Mouse (Mus musculus) heart, adult 18-20 months (tissue): ENCODE measurements around the gene Sestd1. TPM values are rescaled to one million over a fixed set of nuclear protein-coding genes. Genes with fewer than 3 reads are reported as not detected.

ENCODE experiments used
- DNase-seq, 2 experiments: peaks; one replicate each; pipeline ENCODE4 v3.0.0; 2021 to 2022; ENCODE audit warnings: mixed read lengths in 1 of 2
- total RNA-seq, 2 experiments: library from RNA; stranded (reverse); gene quantifications; 2 replicates each; pipeline ENCODE4 v1.2.3; 2021

Sestd1 gene
- total RNA-seq, 2 experiments from 2014 or later, result 16.9 to 17.2 TPM

DNA sequence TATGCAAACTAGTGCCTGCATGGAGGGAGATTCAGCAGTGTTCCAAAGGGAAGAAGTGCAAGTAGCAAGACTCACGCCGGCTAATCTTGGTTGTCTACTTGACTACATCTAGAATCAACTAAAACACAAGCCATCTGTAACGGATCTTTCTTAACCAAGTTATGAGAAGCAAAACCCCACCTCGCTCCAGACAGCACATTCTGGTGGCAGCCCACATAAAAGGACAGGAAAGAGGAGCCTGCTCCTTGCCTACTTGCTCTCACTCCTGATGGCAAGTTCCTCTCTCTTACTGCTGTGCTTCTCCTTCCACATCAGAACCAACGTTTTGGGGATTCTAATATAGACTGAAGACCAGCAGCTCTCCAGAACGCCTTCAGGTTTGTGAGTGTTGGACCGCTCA lies 9.6 kb downstream of the Sestd1 start:
- no peak for DNase-seq

DNA sequence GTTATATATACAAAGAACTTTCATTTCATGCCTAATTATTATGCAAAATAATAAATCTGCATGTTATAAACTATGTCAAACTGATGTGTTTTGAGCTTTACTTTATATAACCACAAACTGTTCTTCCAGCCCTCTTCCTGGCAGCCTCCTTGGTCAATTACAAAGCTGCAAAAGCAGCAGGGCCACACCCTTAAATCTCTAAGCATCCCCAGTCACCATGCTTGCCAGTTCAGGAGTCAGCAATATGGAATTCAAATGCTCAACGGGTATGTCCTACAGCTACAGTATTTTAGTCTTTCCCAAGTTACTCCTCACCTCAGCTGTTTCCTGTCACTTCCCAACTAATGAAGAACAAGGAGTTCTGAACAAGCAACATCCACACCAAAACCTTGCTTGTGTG lies 10.3 kb downstream of the Sestd1 start:
- DNase-seq, result peak in 1 of 2 experiments; percentile 37

DNA sequence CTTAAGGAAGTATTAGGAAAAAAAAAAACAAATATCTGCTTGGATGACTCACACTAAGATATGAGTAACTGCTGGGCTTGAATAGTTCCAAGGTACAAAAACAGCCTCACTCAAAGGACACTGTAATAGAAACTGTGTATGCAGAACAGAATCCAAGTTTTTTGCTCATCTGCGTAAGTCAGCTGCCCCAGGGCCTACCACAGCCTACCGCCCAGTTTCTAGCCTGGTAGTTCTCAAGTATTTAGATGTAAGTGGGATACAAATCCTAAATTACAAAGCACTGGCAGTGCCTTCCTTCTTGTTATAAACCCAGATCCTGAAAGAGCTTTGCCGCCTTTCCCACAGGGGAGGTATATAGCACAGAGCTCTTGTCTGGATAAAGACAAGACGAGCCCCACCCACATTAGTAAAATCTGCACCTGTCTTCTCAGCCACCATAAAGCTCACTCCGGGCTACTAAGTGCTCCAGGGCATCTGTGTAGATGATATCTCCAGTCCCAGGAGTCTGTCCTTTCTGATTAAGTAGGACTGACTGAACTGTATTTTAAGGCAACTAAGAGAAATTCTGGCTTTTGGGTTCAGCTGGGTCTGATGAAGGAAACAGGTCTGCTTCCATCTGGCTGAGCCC lies 11.7 kb downstream of the Sestd1 start:
- no peak for DNase-seq

DNA sequence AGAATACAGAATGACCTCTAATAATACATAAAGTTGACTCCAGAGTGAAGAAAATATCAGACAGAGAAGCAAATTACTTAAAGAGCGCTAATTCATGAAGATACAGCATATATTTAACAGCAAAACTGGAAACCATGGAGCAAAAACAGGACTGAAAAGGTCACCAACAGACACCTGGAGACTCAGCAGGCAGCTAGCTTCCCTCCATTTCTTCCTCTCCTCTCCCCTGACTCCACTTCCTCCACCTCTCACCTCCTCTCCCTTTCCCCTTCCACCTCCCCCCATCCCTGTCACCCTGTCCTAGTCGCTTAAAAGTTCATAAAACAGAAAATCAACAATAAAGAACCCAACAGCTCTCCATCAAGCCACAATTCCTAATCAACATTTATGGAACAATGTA lies 13.5 kb downstream of the Sestd1 start:
- no peak for DNase-seq

DNA sequence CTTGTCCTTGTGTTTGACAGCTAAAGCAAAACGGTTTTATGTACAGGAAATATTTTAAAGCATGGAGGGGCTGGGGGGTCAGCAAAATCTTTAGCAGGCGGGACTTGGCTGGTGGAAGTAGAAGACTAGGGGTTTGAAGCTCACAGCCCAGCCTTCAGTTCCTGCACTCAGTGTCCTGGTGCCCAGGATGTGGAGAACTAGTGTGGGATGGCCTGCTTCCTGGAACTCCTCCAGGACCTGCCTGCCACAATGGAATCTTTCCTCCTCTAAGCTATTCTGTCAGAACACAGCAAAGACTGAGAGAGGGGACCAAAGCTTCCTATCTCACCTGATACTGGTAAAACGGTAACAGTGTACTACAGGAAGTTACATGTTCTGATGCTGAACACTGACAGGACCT lies 14.4 kb downstream of the Sestd1 start:
- DNase-seq, result no peak

DNA sequence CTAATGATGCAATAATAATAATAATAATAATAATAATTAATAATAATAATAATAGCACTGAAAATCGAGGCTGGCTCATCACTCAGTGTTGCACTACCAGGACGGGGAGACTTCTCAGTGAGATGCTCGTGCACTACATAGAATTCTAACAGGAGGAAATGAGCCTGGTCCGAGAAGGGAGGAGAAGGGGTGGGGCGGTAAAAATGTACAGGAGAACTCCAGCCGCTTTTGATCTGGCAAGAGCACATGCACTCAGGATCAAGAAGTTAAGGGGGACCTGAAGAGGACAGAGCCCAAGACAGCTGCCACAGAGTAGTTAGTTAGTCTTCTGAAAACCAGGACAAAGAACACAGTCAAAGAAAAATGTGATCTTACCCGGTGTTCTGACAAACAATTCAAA lies 15.1 kb downstream of the Sestd1 start:
- no peak for DNase-seq

DNA sequence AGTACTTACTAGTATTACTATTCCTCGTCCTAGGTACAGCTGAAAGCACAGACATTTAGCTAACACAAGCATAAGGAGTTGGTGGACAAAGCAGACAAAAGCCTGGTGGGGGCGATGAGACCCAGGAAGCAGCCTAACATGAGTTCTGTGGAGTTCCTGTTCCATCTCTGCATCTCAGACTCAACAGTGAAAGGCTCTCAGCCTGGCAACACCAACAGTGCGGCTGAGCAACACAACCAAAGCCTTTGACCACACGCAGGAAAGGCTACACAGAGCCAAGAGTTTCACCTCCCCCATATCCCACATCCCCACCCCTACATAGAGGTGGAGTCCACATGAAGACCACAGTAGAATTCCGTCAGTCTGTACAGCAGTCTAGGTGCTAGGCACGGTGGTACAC lies 15.8 kb downstream of the Sestd1 start:
- no peak for DNase-seq

DNA sequence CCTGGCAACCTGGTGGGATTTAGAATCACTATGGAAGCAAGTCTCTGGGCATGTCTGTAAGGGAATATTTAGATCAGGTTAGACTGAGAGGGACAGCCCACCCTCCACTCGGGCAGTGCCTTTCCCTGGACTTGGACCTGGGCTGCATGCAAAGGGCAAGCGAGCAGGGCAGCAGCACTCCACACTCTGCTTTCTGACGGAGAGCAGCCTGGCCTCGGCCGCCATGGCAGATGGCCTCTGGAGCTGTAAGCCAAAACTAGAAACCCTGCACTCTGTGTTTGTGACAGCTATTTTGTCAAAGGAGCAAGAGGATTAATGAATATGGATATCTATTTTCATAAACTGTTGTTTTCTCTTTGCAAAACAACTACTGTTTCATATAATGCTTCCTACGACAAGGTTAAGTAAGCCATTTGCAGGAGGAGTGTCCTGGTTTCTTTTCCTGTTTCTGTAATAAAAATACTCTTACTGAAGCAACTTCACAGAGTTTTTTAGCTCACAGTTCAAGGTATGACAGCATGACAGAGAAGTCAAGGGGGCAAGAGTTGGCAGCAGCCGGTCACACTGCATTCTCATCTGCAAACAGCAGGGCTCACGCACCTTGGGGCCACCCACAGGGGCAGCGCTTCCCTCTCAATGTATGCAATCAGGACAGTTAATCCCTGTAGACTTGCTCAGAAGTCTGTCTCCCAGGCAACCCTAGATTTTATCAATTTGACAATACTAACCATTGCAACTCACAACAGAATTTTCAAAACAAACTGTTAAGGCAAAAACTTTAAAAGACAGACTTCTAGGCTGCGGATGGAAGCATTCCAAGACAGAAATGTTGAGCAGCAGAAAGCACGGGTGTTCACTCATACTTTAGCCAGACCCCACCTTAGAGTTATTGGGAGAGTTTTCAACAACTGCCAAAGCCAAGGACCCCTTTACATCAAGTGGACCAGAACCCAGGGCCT lies 16.6 kb downstream of the Sestd1 start:
- no peak for DNase-seq

DNA sequence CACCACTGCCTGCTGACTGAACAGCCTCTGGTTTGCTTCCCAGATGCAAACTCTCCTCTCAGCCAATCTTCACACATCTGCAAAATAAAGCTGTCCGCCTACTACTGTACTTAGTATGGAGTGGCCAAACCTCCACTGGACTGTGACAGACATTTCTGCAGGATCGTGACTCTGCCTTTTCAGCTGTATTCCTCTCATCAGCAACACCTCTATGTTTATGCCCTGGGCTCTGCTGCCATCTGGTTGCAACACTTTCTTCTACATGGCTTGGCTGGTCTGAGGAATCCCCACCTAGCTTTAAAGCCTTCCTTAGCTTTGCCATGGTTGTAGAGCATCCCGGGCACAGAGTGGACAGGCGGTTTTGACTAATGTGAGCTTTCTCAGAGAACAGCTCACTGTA lies 20.3 kb downstream of the Sestd1 start:
- peak in 1 of 2 experiments; percentile 40 for DNase-seq

DNA sequence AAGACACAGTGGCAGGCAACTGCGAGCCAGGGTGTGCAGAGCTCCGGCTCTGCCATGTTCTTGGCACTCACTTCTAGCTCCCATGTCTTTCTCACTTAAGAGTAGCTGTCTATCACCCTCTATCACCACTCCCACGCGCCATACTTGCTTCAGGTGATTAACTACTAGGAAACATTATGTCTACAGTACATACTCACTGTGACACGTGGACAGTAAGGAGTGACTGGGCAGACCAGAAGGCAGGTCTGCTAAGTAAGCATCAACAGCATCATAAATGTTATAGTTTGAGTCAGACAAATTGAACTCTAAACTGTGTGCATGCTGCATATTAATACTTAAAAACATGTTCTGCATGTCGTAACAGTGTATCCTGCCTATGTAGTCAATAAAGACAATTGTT lies 27.2 kb downstream of the Sestd1 start:
- DNase-seq, result no peak

DNA sequence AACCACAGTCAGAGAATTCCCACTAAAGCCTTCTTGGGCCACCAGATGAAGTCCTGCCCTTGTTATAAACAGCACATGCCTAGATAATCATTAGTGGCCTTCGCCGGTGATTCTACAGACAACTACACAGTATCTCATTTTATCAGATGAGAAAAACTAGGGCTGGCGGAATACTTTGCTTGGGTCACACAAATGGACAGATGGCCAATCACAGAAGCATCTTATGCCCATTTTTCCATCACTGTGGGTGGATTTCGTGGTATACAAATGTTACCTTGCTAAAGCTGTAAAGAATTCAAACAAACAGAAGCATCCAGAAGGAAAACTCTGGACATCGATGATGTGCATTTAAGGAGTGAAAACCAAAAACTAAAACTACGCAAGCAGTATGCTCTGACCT lies 28.7 kb downstream of the Sestd1 start:
- no peak for DNase-seq

DNA sequence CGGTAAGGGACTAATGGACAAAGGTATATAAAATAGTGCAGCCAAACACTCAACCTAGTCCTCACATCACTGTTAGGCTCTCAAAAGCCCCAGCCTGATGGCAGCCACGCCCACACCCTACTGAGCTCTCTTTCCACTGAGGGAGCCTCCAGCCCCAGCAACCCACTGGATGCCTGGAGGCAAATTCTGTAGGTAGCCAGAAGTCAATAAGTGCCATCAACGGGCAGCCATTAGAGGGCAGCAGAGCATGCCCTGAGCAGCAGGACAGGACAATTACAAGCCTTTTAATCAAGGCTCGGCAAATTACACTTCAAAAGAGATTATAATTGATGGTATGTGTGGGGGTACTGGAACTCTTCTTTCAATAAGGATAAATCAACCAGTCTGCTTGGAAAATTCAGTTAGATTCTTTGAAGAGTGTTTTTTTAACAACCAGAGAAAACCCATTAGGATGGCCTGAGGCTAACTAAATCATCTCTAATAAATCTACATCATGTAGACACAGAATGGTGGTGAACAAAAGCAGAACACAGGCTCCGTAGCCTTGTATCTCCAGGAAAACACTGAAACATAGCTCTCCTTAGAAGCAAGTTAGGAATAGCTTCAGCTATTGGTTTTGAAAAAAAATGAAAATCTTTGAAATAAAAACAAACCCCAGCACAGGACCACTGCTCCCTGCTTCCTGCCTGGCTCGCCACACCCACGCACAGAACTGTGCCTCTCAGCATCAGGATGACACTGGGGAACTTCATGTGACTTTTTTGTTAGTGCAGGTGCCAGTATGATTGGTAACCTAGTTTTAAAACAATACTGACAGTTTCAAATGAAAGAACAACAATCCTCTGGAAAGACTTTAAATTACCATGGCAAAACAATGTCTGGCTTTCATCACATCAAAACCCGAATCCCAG lies 30.4 kb downstream of the Sestd1 start:
- DNase-seq, result peak; percentile 57 to 75

DNA sequence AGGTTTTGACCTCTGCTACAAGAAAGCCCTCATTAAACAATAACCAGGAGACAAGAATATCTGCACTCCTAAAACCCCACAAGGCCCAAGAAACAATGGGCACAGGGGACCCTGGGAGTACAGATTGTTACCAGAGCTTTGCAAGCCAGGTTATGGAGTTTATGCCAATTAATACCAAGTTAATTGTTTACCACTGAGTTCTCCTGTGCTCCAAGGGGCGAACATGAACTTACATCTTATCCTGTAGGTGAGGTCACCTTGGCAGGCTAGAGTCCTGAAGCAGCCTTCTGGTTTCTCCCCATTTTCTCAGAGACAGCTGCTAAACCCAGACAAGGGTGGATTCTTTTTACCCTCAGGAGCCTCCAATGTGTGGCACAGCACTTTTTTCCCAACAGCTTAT lies 32.0 kb downstream of the Sestd1 start:
- no peak for DNase-seq

DNA sequence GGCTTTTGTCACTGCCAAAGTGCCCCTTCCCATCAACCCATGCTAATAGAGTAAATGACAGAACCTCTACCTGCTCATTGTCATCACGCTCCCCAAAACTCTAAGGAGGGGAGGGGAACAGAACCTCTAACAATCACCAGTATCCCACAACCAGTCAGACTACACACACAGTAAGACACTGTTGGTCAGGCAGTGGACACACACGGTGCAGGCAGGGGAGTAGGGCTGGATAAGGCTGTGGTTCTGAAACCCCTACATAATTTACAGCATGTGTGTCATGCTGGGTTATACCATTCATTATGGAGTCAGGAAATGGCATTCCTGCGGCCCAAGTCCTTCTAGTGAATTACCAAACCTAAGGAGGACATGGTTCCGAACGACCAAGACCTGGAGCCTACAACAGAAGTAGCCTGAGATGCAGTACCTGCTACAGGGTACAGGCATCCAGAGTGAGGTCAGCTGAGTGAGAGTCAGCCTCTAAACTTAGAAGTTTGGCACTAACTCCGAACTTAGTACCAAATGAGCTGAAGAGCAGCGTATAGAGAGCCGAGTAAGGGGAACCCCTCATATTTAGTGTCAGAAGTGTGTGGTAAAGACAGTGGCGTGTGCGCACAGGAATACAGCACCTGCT lies 33.1 kb downstream of the Sestd1 start:
- DNase-seq, result peak; percentile 33 to 36

DNA sequence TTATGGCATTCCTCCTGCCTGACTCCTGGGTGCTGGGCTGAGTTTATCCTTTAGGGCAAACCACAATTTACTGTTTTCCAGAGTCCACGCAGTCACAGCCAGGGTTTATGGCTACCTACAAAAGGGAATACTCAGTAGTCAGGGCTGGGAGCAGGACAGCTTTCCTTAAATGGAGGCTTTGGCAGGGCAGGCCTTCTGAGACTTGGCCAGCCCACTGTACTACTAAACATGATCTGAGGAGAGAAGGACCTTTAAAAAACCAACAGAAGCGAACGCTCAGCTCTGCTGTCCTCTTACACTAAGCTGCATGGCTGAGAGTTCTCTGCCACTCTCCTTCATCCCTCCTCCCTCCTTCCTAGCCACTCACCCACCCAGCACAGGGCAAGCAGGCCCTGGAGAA lies 34.6 kb downstream of the Sestd1 start:
- peak; percentile 33 to 44 for DNase-seq

DNA sequence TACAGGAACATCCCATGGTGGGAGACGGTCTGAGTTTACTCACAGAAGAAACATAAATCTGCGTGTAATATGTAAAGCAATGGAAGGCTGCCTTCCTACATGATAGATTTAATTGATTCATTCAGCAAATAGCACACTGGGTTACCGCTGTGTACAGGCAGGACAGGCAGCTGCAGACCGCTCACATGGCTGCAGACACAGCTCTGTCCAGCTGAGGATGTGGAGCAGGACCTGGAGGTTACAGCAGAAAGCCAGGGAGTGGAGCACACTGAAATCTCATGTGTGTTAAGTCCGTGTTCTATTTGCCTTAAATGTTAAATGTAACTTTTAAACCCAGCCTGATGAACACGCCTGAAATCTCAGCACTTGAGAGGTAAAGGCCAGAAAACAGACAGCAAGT lies 38.1 kb downstream of the Sestd1 start:
- no peak for DNase-seq

DNA sequence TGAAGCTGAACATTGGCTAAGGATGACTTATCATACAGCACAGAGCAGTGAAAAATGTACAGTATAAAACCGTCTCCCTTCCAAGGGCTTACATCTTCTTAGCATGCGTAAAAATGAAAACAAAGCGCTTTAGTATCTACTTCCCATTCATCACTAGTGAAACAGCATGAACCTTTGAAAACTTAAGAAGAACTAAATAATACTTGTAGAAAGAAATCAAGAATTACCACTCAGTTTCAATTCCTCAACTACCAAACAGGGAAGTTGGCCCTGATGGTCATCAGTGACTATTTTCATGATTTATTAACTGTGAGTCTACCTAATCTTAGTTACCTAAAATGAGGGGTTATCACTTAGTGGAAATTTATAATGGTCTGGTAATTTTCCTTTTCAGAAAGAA lies 41.8 kb downstream of the Sestd1 start:
- DNase-seq, result no peak

DNA sequence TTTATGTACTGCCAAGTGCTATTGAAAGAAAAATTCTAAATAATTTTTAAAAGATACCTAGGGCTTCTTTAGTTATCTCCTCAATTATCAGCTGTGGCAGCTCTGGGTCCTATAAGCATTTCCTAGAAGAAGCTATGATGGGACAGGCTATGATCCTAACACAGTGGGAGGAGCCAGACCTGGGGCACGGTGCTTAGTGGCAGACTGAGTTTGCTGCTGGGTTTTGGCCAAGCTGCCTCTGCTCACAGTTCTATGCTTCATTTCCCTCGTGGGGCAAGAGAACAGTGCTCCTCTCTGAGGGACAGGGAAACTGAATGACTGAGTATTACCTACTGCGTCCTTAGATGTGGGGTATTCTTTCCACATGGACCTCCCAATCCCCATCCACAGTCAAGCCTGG lies 42.3 kb downstream of the Sestd1 start:
- no peak for DNase-seq

DNA sequence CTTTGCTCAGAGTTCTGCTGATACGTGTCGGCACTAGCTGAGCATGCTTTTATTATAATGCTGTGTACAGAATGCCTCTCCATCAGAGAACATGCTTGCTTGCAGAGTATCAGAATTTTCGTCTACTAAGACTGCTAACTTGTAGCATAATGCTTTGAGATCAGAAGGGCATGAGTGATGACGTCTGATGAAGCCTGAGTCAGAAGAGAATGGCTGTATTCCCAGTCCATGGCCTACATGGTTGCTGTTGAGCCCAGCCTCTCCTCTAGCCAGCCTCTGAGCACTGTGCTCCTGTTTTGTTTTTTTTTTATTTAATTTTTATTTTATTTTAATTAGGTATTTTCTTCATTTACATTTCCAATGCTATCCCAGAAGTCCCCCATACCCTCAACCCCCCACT lies 43.5 kb downstream of the Sestd1 start:
- no peak for DNase-seq

DNA sequence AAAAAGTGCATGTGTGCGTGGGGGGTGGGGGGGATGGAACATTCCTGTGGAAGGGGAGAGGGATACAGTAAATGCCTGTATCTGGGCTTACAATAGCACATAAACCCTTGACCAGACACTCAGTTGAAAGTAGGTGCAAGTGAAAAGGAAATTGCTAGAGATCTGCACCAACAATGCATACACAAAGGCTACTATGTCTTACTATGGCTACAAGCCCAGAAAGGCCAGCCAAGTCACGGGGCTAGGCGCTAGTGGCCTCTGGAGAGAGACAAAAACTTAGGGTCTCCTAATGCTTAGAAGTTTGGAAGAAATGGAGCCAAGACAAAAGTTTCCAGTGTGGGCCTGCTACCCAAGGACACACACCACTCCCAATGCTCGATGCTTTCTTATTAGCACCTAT lies 44.5 kb downstream of the Sestd1 start:
- no peak for DNase-seq

DNA sequence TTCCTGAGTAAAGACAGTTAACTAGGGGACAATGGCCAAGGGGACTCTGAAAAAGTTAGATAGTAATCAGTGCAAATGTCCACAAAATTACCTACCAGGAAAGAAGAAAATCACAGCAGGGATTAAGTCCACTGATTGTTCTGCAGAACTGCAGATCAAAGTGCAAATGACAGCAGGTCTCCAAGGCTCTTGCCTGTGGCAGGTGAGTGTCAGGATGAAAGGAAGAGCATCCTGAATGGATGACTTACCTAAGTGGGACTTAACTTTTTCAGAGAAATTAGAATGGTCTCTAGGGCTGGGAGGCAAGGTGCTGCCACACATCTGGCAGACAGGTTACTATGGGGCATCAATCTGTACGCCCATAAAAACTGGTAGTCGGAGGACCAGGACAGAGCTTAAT lies 47.8 kb downstream of the Sestd1 start:
- DNase-seq, result no peak

DNA sequence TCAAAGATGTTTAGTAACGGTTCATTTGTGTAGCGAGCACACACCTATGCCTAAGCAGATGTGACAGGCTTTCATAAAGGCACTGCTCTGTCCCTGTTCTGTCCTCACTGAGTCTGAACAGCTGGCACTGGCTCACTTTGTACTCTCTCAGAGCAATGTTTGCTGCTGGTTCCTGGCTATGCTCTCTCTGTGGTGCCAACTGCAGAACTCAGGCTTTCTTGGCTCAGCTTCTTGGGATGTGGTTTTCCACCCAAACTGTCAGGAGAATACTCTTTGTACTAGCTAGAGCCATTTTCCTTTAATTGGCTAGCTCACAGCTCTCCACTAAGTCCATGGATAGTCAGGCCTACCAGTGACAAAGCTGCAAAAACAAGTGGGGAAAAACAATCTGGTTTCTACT lies 59.4 kb downstream of the Sestd1 start:
- DNase-seq, result no peak
